Mouse (Mus musculus): ENCODE data around the gene Slc6a19.

GRCm38 (mm10) chr13:73660163-73660695, 44.4 kb downstream of the Slc6a19 start:
- TF ChIP-seq POLR2A (IDR thresholded peaks at IDR 0.05; ENCODE audit: borderline replicate concordance, insufficient read depth, low read length) (no peak), CTCF (IDR thresholded peaks at IDR 0.05; ENCODE audit: borderline replicate concordance, insufficient read depth, low read depth, low read length) (no peak)

Measured in cerebellum, adult 2 months (tissue).